Mouse (Mus musculus) liver, postnatal 0 days (tissue): ENCODE measurements around the gene Vwa8. TPM values are rescaled to one million over a fixed set of nuclear protein-coding genes. Genes with fewer than 3 reads are reported as not detected.

Experiments
- ATAC-seq: fragments of 200-750 bp; cut with Nextera tagmentation; 2 replicates; pipeline ENCODE4 v1.8.0; 2017; ENCODE audit warnings: mild to moderate bottlenecking, moderate library complexity
- DNase-seq: peaks from one replicate; pipeline ENCODE4 v3.0.0-alpha.2; 2016
- H3K27ac ChIP-seq: fragments of 300-500 bp; sonication (generic); 2 replicates; pipeline ENCODE4 v1.5.1; 2014; ENCODE audit warnings: antibody characterized with exemption, moderate library complexity, mild to moderate bottlenecking, low read depth
- H3K27me3 ChIP-seq: fragments of 300-500 bp; sonication (generic); 2 replicates; pipeline ENCODE4 v1.6.1; 2014; ENCODE audit warnings: low read length, control low read depth, mixed read lengths; ENCODE audit not compliant: insufficient read depth
- H3K36me3 ChIP-seq: fragments of 300-500 bp; sonication (generic); replicated peaks from 2 replicates; pipeline ENCODE4 v1.6.1; 2014; ENCODE audit warnings: mild to moderate bottlenecking, control low read depth, low read length, moderate library complexity, mixed read lengths; ENCODE audit not compliant: insufficient read depth
- H3K4me1 ChIP-seq: fragments of 300-500 bp; sonication (generic); 2 replicates; pipeline ENCODE4 v1.6.1; 2014; ENCODE audit warnings: antibody characterized with exemption, mild to moderate bottlenecking, control low read depth; ENCODE audit not compliant: insufficient read depth
- H3K4me2 ChIP-seq: fragments of 300-500 bp; sonication (generic); 2 replicates; pipeline ENCODE4 v1.6.1; 2014; ENCODE audit warnings: low read depth, mild to moderate bottlenecking, low read length, moderate library complexity, mixed read lengths
- H3K4me3 ChIP-seq: fragments of 300-500 bp; sonication (generic); 2 replicates; pipeline ENCODE4 v1.5.1; 2014; ENCODE audit warnings: low read depth, low read length
- H3K9ac ChIP-seq: fragments of 300-500 bp; sonication (generic); replicated peaks from 2 replicates; pipeline ENCODE4 v1.6.1; 2014; ENCODE audit warnings: mild to moderate bottlenecking, moderate library complexity
- H3K9me3 ChIP-seq: fragments of 300-500 bp; sonication (generic); 2 replicates; pipeline ENCODE4 v1.6.1; 2016; ENCODE audit warnings: mild to moderate bottlenecking, control low read depth, low read length, mixed read lengths
- CTCF ChIP-seq: sonication (generic); IDR thresholded peaks from 2 replicates; pipeline ENCODE4 v1.5.1; 2016; ENCODE audit warnings: antibody characterized with exemption, low read depth
- EP300 ChIP-seq: IDR thresholded peaks from 2 replicates; pipeline ENCODE4 v1.6.1; 2016; ENCODE audit warnings: antibody characterized with exemption, low read depth, mild to moderate bottlenecking
- WGBS: fragments of 180-500 bp; shearing (Covaris S2); extraction: QIAGEN DNeasy Blood & Tissue Kit; methylation state at CpG from one replicate; pipeline ENCODE4 v1.1.7; 2014; ENCODE audit not compliant: insufficient replicate concordance; 5-methylcytosine and 5-hydroxymethylcytosine counted together
- polyA plus RNA-seq: library from polyadenylated mRNA; unstranded; fragments of >200 nt; fragmentation: Nextera tagmentation; extraction: Ambion mirVana; gene quantifications from 2 replicates; pipeline ENCODE4 v1.2.1, GENCODE M21; 2015

Vwa8 gene
- polyA plus RNA-seq, 1 experiment from 2014 or later: 27.1 TPM

DNA sequence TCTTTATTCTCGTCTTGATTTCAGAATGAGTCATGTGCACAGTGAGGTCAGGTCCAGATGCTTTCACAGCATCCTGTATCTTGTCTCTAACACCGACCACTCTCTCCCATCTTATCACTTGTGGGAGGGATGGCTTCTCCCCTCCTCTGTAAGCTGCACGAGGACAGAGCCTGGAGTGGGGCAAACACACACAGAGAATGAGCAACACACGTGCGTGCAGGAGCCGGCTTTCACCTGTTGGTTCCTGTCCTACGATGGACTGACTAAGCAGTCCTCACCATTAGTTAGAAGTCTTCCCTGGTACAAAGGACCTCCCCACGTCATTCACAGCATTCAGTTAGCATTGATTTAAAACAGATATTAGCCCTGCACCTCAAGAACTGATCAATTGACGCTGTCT lies 312.9 kb downstream of the Vwa8 start:
- no peaks in the 10 kb centered on the region for H3K9me3 ChIP-seq
- TF ChIP-seq CTCF (no peak), EP300 (no peak)
- H3K27me3 ChIP-seq: no peaks in the 10 kb centered on the region
- ATAC-seq (no peak), DNase-seq (no peak)
- WGBS: 82% methylated on average over 9 of the region's 9 CpGs
- peaks cover 9% of the 10 kb centered on the region; the same call in 1 of the 2 replicates for H3K36me3 ChIP-seq
- no peak overlapping the region for H3K4me2 ChIP-seq
- H3K9ac ChIP-seq: no peak overlapping the region
- no peak overlapping the region for H3K27ac ChIP-seq
- no peak overlapping the region for H3K4me3 ChIP-seq
- H3K4me1 ChIP-seq: no peaks in the 10 kb centered on the region

DNA sequence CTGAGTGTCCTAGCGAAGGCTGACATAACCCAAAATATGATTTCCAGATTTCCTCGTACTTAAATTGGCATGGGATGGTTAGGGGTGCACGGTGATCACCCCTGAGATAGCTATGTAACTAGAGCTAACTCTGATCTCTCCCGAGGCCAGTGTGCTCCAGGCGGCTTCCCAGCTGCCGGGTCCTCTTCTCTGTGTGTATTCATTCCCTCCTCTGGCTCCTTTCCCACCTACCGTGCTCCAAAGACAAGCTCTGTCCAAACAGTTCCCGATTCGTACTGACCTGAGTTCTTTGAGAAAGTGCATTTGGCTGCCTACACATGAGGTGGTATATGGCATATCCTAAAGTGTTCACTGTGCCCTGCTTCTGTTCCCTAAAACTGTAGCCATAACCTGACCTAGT lies 313.8 kb downstream of the Vwa8 start:
- no peak for DNase-seq
- 81% methylated on average over 9 of the region's 9 CpGs for WGBS
- no peak for TF ChIP-seq CTCF
- TF ChIP-seq EP300: no peak
- H3K4me2 ChIP-seq: no peak overlapping the region
- H3K9ac ChIP-seq: no peak overlapping the region
- H3K4me1 ChIP-seq: no peaks in the 10 kb centered on the region
- no peak for ATAC-seq
- H3K4me3 ChIP-seq: no peak overlapping the region
- H3K36me3 ChIP-seq: peaks cover 9% of the 10 kb centered on the region; the same call in 1 of the 2 replicates
- no peak overlapping the region for H3K27ac ChIP-seq
- no peaks in the 10 kb centered on the region for H3K9me3 ChIP-seq
- no peaks in the 10 kb centered on the region for H3K27me3 ChIP-seq

GRCm38 (mm10) chr14:79164334-79164733 lies 315.5 kb downstream of the Vwa8 start:
- H3K27ac ChIP-seq: no peak overlapping the region
- TF ChIP-seq EP300 (no peak), CTCF (no peak)
- DNase-seq (no peak), ATAC-seq (no peak)
- 65% methylated on average over 4 of the region's 4 CpGs for WGBS
- H3K4me3 ChIP-seq: no peak overlapping the region
- H3K36me3 ChIP-seq: peaks cover 9% of the 10 kb centered on the region; the same call in 1 of the 2 replicates
- no peaks in the 10 kb centered on the region for H3K27me3 ChIP-seq
- H3K4me2 ChIP-seq: no peak overlapping the region
- H3K9me3 ChIP-seq: no peaks in the 10 kb centered on the region
- no peaks in the 10 kb centered on the region for H3K4me1 ChIP-seq
- no peak overlapping the region for H3K9ac ChIP-seq

DNA sequence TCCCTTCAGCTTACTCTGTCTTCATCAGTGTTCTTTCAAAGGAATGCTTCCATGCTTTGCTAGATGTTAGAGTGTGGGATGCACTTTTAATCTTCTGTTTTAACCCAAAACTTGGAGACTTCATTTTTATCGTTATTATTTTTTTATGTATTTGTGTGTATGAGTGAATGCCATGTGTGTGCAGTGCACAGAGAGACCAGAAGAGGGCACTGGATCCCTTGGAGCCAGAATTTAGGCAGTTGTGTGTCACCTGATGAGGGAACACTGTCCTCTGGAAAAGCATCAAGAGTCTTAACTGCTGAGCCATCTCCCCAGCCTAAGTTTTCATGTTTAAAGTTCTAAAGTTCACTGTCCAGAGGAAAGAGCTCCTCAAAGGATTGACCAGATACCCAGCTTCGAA lies 316.1 kb downstream of the Vwa8 start:
- Histone ChIP-seq H3K4me3 (no peak overlapping the region), H3K27ac (no peak overlapping the region), H3K4me2 (no peak overlapping the region), H3K9ac (no peak overlapping the region), H3K9me3 (no peaks in the 10 kb centered on the region), H3K4me1 (no peaks in the 10 kb centered on the region), H3K36me3 (peaks cover 9% of the 10 kb centered on the region; the same call in 1 of the 2 replicates), H3K27me3 (no peaks in the 10 kb centered on the region)
- no peak for TF ChIP-seq EP300
- peak; percentile 61 for TF ChIP-seq CTCF
- DNase-seq (peak; percentile 27), ATAC-seq (no peak)
- 83% methylated on average over 2 of the region's 2 CpGs for WGBS

- no peak overlapping the region for H3K4me2 ChIP-seq
- no peak for TF ChIP-seq EP300
- TF ChIP-seq CTCF: no peak
- H3K9me3 ChIP-seq: 0 out of 2 replicates have a peak, but pooled peaks cover 2% of the 10 kb centered on the region
- DNase-seq (no peak), ATAC-seq (no peak)
- H3K36me3 ChIP-seq: peaks cover 10% of the 10 kb centered on the region
- H3K9ac ChIP-seq: no peak overlapping the region
- no peak overlapping the region for H3K27ac ChIP-seq
- no peaks in the 10 kb centered on the region for H3K27me3 ChIP-seq
- H3K4me3 ChIP-seq: no peak overlapping the region
- WGBS: 89% methylated on average over 4 of the region's 4 CpGs
- H3K4me1 ChIP-seq: no peaks in the 10 kb centered on the region
Observed at GRCm38 (mm10) chr14:79174526-79174925, 325.7 kb downstream of the Vwa8 start.

DNA sequence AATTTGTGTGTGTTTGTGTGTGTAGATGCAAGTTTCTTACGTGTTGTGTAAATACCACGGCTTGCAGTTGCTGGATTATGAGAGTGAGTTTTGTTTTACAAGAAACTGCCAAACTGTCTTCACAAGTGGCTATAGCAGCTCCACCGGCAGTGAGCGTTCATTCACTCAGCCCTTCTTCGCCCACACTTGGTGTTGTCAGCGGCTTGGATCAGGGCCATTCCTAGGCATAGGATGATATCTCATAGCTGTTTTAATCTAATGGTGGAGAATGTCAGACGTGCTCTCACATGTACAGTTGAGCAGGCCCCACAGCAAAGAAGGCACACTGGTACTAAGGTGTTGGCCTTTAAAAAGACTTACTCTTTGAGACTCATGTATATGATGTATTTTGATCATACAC lies 328.9 kb downstream of the Vwa8 start:
- no peak overlapping the region for H3K9ac ChIP-seq
- no peak overlapping the region for H3K4me2 ChIP-seq
- TF ChIP-seq EP300: no peak
- no peak for TF ChIP-seq CTCF
- no peak overlapping the region for H3K4me3 ChIP-seq
- WGBS: 84% methylated on average over 7 of the region's 7 CpGs
- DNase-seq (no peak), ATAC-seq (no peak)
- H3K9me3 ChIP-seq: 0 out of 2 replicates have a peak, but pooled peaks cover 2% of the 10 kb centered on the region
- H3K36me3 ChIP-seq: peaks cover 14% of the 10 kb centered on the region
- H3K27me3 ChIP-seq: no peaks in the 10 kb centered on the region
- H3K27ac ChIP-seq: no peak overlapping the region
- no peaks in the 10 kb centered on the region for H3K4me1 ChIP-seq

DNA sequence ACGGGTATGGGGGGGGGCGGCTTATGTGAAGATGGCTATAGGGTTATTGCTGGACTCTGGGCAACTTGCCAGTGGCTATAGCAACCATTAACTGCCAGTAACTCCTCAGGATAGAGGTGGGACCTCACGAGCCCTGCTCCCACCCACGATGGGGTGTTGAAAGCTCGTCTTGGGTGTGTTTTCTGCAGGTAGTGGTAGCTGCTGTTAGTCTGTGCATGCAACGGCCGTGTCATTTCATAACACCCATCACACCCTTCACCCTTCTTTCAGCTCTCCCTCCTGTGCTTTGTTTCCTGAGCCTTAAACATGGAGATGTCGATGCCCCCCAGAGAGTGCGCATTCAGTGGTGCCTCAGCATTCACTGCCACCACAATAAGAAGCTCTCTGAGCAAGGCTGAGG lies 329.4 kb downstream of the Vwa8 start:
- H3K36me3 ChIP-seq: peaks cover 14% of the 10 kb centered on the region
- DNase-seq (no peak), ATAC-seq (no peak)
- H3K27me3 ChIP-seq: no peaks in the 10 kb centered on the region
- no peak overlapping the region for H3K27ac ChIP-seq
- no peak overlapping the region for H3K4me2 ChIP-seq
- no peak overlapping the region for H3K9ac ChIP-seq
- H3K4me3 ChIP-seq: no peak overlapping the region
- TF ChIP-seq EP300: no peak
- TF ChIP-seq CTCF: no peak
- 82% methylated on average over 9 of the region's 9 CpGs for WGBS
- no peaks in the 10 kb centered on the region for H3K4me1 ChIP-seq
- 0 out of 2 replicates have a peak, but pooled peaks cover 2% of the 10 kb centered on the region for H3K9me3 ChIP-seq
